ENCODE assay signal across 13 mouse cellular contexts in the genomic region with DNA sequence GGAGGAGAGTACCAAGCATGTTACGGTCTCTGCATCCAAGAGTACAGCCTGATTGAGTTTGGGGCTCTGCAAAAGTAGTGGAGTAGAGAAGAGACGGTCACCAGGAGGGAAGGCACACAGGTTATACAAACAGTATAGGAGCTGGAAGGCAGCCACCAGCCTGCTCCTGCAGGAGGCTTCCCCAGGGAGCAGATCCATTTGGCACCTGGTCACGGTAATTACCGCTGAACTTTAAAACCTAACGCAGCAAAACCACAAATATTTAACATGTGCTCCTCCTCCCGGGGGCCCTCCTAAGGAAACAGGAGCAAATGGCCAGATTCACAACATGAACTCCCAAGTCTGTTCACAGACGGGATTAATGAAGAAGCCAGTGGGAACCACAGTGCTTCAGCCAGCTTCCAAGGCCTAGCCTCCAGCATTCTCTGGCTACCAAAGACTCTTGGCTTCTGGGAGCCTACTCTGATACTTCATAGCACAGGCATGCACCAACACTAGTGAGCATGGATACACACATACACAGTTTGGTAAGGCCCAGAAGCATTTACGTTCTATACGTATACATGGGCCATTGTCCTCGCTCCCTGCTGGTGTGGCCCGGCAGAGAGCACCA. TPM values are rescaled to one million over a fixed set of nuclear protein-coding genes. Genes with fewer than 3 reads are reported as not detected.
DNase-seq lines count a peak whose midpoint lies in the region; ATAC-seq and TF ChIP-seq lines count a peak whose summit lies in the region.
"Had no signal": no experiment of that assay in that cellular context is flagged by ENCODE, and none has a peak within 500 bp of the region (broad histone marks: within the 10 kb centered on the region; RNA-seq: fewer than 3 reads in every experiment).

No protein-coding gene starts in this region.

- no peak for TF ChIP-seq POLR2A in kidney, adult 2 months (IDR thresholded peaks at IDR 0.05; ENCODE audit: low read depth, low read length)
- no peak for TF ChIP-seq POLR2A in thymus, adult 2 months (IDR thresholded peaks at IDR 0.05; ENCODE audit: control insufficient read depth, extremely low read depth, insufficient read depth, low read length, poor library complexity)

- WGBS in hindbrain, embryonic 12.5 days, result 53% methylated on average over 11 of the region's 11 CpGs
- WGBS in hindbrain, embryonic 14.5 days, result 55% methylated on average over 11 of the region's 11 CpGs
- WGBS in embryonic facial prominence, embryonic 12.5 days, result 37% methylated on average over 11 of the region's 11 CpGs
- WGBS in kidney, adult 2 months, result 40% methylated on average over 11 of the region's 11 CpGs
- 41% methylated on average over 11 of the region's 11 CpGs for WGBS in limb, embryonic 11.5 days
- 61% methylated on average over 11 of the region's 11 CpGs for WGBS in thymus, adult 2 months
- 49% methylated on average over 11 of the region's 11 CpGs for WGBS in liver, postnatal 0 days (ENCODE audit: insufficient replicate concordance)

- no peaks in the 10 kb centered on the region for H3K9me3 ChIP-seq in hindbrain, embryonic 12.5 days (replicated peaks)
- H3K9me3 ChIP-seq in hindbrain, embryonic 14.5 days (ENCODE audit: control insufficient read depth, low read length), result no peaks in the 10 kb centered on the region
- H3K9me3 ChIP-seq in embryonic facial prominence, embryonic 12.5 days, result no peaks in the 10 kb centered on the region
- H3K9me3 ChIP-seq in limb, embryonic 11.5 days (ENCODE audit: control insufficient read depth, low read length), result no peaks in the 10 kb centered on the region
- H3K9me3 ChIP-seq in liver, postnatal 0 days (ENCODE audit: low read length), result no peaks in the 10 kb centered on the region
- H3K9me3 ChIP-seq: hindbrain, embryonic 15.5 days had no signal

- no peak overlapping the region for H3K4me3 ChIP-seq in hindbrain, embryonic 12.5 days
- no peak overlapping the region for H3K4me3 ChIP-seq in hindbrain, embryonic 14.5 days (replicated peaks; ENCODE audit: low read length)
- no peak overlapping the region for H3K4me3 ChIP-seq in embryonic facial prominence, embryonic 12.5 days
- no peak overlapping the region for H3K4me3 ChIP-seq in kidney, adult 2 months (ENCODE audit: insufficient read depth, low read depth, low read length)
- H3K4me3 ChIP-seq in limb, embryonic 11.5 days (ENCODE audit: low read depth, low read length), result no peak overlapping the region
- H3K4me3 ChIP-seq in thymus, adult 2 months (ENCODE audit: control insufficient read depth, insufficient read depth, low read length), result no peak overlapping the region
- no peak overlapping the region for H3K4me3 ChIP-seq in liver, postnatal 0 days (ENCODE audit: low read depth, low read length)
- H3K4me3 ChIP-seq: hindbrain, embryonic 15.5 days had no signal

- H3K36me3 ChIP-seq in hindbrain, embryonic 12.5 days, result no peaks in the 10 kb centered on the region
- no peaks in the 10 kb centered on the region for H3K36me3 ChIP-seq in hindbrain, embryonic 14.5 days (replicated peaks; ENCODE audit: control insufficient read depth, insufficient read depth)
- H3K36me3 ChIP-seq in embryonic facial prominence, embryonic 12.5 days, result no peaks in the 10 kb centered on the region
- H3K36me3 ChIP-seq in kidney, adult 2 months (ENCODE audit: control insufficient read depth, insufficient read depth, low read length), result no peaks in the 10 kb centered on the region
- H3K36me3 ChIP-seq in limb, embryonic 11.5 days (ENCODE audit: control insufficient read depth, insufficient read depth, low read length), result no peaks in the 10 kb centered on the region
- H3K36me3 ChIP-seq in thymus, adult 2 months (ENCODE audit: control insufficient read depth, insufficient read depth, low read length), result no peaks in the 10 kb centered on the region
- H3K36me3 ChIP-seq in liver, postnatal 0 days (replicated peaks; ENCODE audit: insufficient read depth, low read length), result no peaks in the 10 kb centered on the region
- H3K36me3 ChIP-seq: hindbrain, embryonic 15.5 days had no signal

- ATAC-seq in hindbrain, embryonic 12.5 days (ENCODE audit: low FRiP score), result no peak
- no peak for ATAC-seq in hindbrain, embryonic 14.5 days (ENCODE audit: low FRiP score)
- no peak for ATAC-seq in embryonic facial prominence, embryonic 12.5 days (ENCODE audit: insufficient number of reproducible peaks, insufficient read depth, low FRiP score, low TSS enrichment)
- ATAC-seq in limb, embryonic 11.5 days (ENCODE audit: insufficient number of reproducible peaks, low FRiP score, low TSS enrichment, low read depth), result no peak
- no peak for ATAC-seq in liver, postnatal 0 days
- ATAC-seq: CD4-positive, CD25-positive, alpha-beta regulatory T cell, adult 4 months; forebrain, embryonic 16.5 days had no signal

- H3K27me3 ChIP-seq in hindbrain, embryonic 12.5 days, result no peaks in the 10 kb centered on the region
- no peaks in the 10 kb centered on the region for H3K27me3 ChIP-seq in hindbrain, embryonic 14.5 days (ENCODE audit: control insufficient read depth, insufficient read depth, low read length)
- 0 out of 2 replicates have a peak, but pooled peaks cover 11% of the 10 kb centered on the region for H3K27me3 ChIP-seq in embryonic facial prominence, embryonic 12.5 days
- no peaks in the 10 kb centered on the region for H3K27me3 ChIP-seq in kidney, adult 2 months (replicated peaks; ENCODE audit: control insufficient read depth, insufficient read depth, low read length)
- no peaks in the 10 kb centered on the region for H3K27me3 ChIP-seq in limb, embryonic 11.5 days (ENCODE audit: control insufficient read depth, insufficient read depth, low read length)
- H3K27me3 ChIP-seq in thymus, adult 2 months (ENCODE audit: control insufficient read depth, insufficient read depth, low read length), result no peaks in the 10 kb centered on the region
- H3K27me3 ChIP-seq in liver, postnatal 0 days (ENCODE audit: insufficient read depth, low read length), result 0 out of 2 replicates have a peak, but pooled peaks cover 3% of the 10 kb centered on the region
- H3K27me3 ChIP-seq: hindbrain, embryonic 15.5 days had no signal

- TF ChIP-seq EP300 in liver, postnatal 0 days (IDR thresholded peaks at IDR 0.05; ENCODE audit: low read depth), result no peak

- peak overlapping the region; percentile 30; the same call in 1 of the 2 replicates for H3K27ac ChIP-seq in hindbrain, embryonic 12.5 days
- no peak overlapping the region for H3K27ac ChIP-seq in hindbrain, embryonic 14.5 days
- peak overlapping the region; percentile 75; the same call in 1 of the 2 replicates for H3K27ac ChIP-seq in embryonic facial prominence, embryonic 12.5 days
- no peak overlapping the region for H3K27ac ChIP-seq in kidney, adult 2 months (ENCODE audit: insufficient read depth, low read depth, low read length)
- no peak overlapping the region for H3K27ac ChIP-seq in limb, embryonic 11.5 days (replicated peaks; ENCODE audit: low read depth, low read length)
- H3K27ac ChIP-seq in thymus, adult 2 months (ENCODE audit: control insufficient read depth, insufficient read depth, low read length), result no peak overlapping the region
- no peak overlapping the region for H3K27ac ChIP-seq in liver, postnatal 0 days (ENCODE audit: low read depth)
- H3K27ac ChIP-seq: hindbrain, embryonic 15.5 days had no signal

- no peak for DNase-seq in hindbrain, embryonic 14.5 days (ENCODE audit: low spot score)
- DNase-seq in kidney, adult 2 months, result peak; percentile 92
- peak; percentile 52 for DNase-seq in limb, embryonic 11.5 days (ENCODE audit: low spot score)
- DNase-seq in thymus, adult 2 months, result no peak
- no peak for DNase-seq in liver, postnatal 0 days
- DNase-seq in B cell, adult 2 months, result no peak
- DNase-seq: left cerebral cortex, postnatal 4 days; retina, postnatal 1 day had no signal

- no peak overlapping the region for H3K4me2 ChIP-seq in hindbrain, embryonic 12.5 days (replicated peaks)
- H3K4me2 ChIP-seq in hindbrain, embryonic 14.5 days (replicated peaks), result no peak overlapping the region
- H3K4me2 ChIP-seq in embryonic facial prominence, embryonic 12.5 days (replicated peaks), result no peak overlapping the region
- no peak overlapping the region for H3K4me2 ChIP-seq in limb, embryonic 11.5 days (ENCODE audit: low read depth, severe bottlenecking)
- no peak overlapping the region for H3K4me2 ChIP-seq in liver, postnatal 0 days (ENCODE audit: low read depth, low read length)
- H3K4me2 ChIP-seq: hindbrain, embryonic 15.5 days had no signal

- TF ChIP-seq CTCF in kidney, adult 2 months (conservative IDR thresholded peaks at IDR 0.05; ENCODE audit: insufficient read depth, insufficient read length, low read depth, low read length), result no peak
- no peak for TF ChIP-seq CTCF in thymus, adult 2 months (IDR thresholded peaks at IDR 0.05; ENCODE audit: borderline replicate concordance, control insufficient read depth, extremely low read depth, insufficient read depth, low read length, poor library complexity)
- no peak for TF ChIP-seq CTCF in liver, postnatal 0 days (IDR thresholded peaks at IDR 0.05; ENCODE audit: low read depth)

- H3K4me1 ChIP-seq in hindbrain, embryonic 12.5 days, result peaks cover 37% of the 10 kb centered on the region
- H3K4me1 ChIP-seq in hindbrain, embryonic 14.5 days (replicated peaks; ENCODE audit: control insufficient read depth, insufficient read depth, low read length), result peaks cover 22% of the 10 kb centered on the region
- H3K4me1 ChIP-seq in embryonic facial prominence, embryonic 12.5 days, result peaks cover 27% of the 10 kb centered on the region
- H3K4me1 ChIP-seq in kidney, adult 2 months (ENCODE audit: control insufficient read depth, insufficient read depth, low read length), result peaks cover 7% of the 10 kb centered on the region
- peaks cover 17% of the 10 kb centered on the region for H3K4me1 ChIP-seq in limb, embryonic 11.5 days (ENCODE audit: control insufficient read depth, insufficient read depth, low read length)
- no peaks in the 10 kb centered on the region for H3K4me1 ChIP-seq in thymus, adult 2 months (replicated peaks; ENCODE audit: control insufficient read depth, insufficient read depth, low read length)
- H3K4me1 ChIP-seq in liver, postnatal 0 days (ENCODE audit: insufficient read depth), result 0 out of 2 replicates have a peak, but pooled peaks cover 4% of the 10 kb centered on the region

- no peak overlapping the region for H3K9ac ChIP-seq in hindbrain, embryonic 12.5 days
- H3K9ac ChIP-seq in hindbrain, embryonic 14.5 days, result no peak overlapping the region
- no peak overlapping the region for H3K9ac ChIP-seq in embryonic facial prominence, embryonic 12.5 days
- H3K9ac ChIP-seq in limb, embryonic 11.5 days (ENCODE audit: low read length), result no peak overlapping the region
- H3K9ac ChIP-seq in liver, postnatal 0 days (replicated peaks), result no peak overlapping the region
- H3K9ac ChIP-seq: hindbrain, embryonic 15.5 days had no signal

RNA-seq across cellular contexts. Expression of gene Kctd15, which starts 58.4 kb away (rescaled TPM):
- polyA plus RNA-seq in hindbrain, embryonic 12.5 days (2016; fragmentation: Nextera tagmentation; extraction: Ambion mirVana), result 36.9 and 42.1 TPM in 2 replicates
- polyA plus RNA-seq in hindbrain, embryonic 14.5 days (2014; fragmentation: Nextera tagmentation; extraction: Ambion mirVana), result 12.3 and 13.0 TPM in 2 replicates
- polyA plus RNA-seq in embryonic facial prominence, embryonic 12.5 days (2016; fragmentation: Nextera tagmentation; extraction: Ambion mirVana), result 54.5 and 61.6 TPM in 2 replicates
- polyA plus RNA-seq in kidney, adult 2 months (2012; rRNA removed), result 18.3 and 19.8 TPM in 2 replicates
- polyA plus RNA-seq in limb, embryonic 11.5 days (2014; fragmentation: Nextera tagmentation; extraction: Ambion mirVana), result 23.4 and 28.2 TPM in 2 replicates
- polyA plus RNA-seq in thymus, adult 2 months (2012; rRNA removed), result 11.9 and 14.2 TPM in 2 replicates
- 0.47 and 0.63 TPM in 2 replicates for polyA plus RNA-seq in liver, postnatal 0 days (2015; fragmentation: Nextera tagmentation; extraction: Ambion mirVana)
- polyA plus RNA-seq: CD4-positive, CD25-positive, alpha-beta regulatory T cell, adult 4 months had no signal

Comparison
In these comparisons a context has a peak if more than half of its experiments do, and no peak if none do; other contexts are left out.
1. H3K27ac ChIP-seq: peak in hindbrain, embryonic 12.5 days (single experiment) and embryonic facial prominence, embryonic 12.5 days (single experiment); none in hindbrain, embryonic 14.5 days (single experiment), kidney, adult 2 months (single experiment), limb, embryonic 11.5 days (single experiment), thymus, adult 2 months (single experiment) and liver, postnatal 0 days (single experiment).
2. DNase-seq: peak in kidney, adult 2 months (single experiment) and limb, embryonic 11.5 days (single experiment); none in hindbrain, embryonic 14.5 days (single experiment), thymus, adult 2 months (single experiment), liver, postnatal 0 days (single experiment) and B cell, adult 2 months (0 of 2).